Mouse (Mus musculus) MN1 (cell line): ENCODE measurements at regions not wholly inside any gene's neighbourhood (a gene's known extent, or its start where the extent isn't known, plus 50 kb on each side); places are given as distances from the start of the nearest gene placed in this dataset.

Source experiments
- DNase-seq: peaks from one replicate; pipeline ENCODE4 v3.0.0-alpha.2; 2016; ENCODE audit warnings: low spot score

DNA sequence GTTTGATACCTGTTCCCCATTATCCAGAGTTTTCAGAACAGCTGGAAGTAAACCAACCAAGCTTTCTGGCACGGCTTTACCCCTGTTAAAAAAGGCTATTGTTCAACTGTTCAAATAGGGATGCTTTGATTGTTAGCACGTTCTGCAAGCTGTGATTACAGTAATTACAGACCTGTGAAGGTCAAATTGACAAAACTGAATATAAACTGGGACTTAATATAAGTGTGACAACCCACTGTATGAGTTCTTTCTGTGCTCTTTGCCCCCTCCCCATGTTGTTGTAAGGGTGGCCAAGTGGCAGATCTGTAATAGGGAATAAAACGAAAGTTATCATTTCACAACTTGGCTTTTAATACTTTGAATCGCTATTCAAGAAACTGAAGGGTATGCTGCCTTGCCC, 105.0 kb upstream of the 4933415F23Rik start:
- DNase-seq = no peak

DNA sequence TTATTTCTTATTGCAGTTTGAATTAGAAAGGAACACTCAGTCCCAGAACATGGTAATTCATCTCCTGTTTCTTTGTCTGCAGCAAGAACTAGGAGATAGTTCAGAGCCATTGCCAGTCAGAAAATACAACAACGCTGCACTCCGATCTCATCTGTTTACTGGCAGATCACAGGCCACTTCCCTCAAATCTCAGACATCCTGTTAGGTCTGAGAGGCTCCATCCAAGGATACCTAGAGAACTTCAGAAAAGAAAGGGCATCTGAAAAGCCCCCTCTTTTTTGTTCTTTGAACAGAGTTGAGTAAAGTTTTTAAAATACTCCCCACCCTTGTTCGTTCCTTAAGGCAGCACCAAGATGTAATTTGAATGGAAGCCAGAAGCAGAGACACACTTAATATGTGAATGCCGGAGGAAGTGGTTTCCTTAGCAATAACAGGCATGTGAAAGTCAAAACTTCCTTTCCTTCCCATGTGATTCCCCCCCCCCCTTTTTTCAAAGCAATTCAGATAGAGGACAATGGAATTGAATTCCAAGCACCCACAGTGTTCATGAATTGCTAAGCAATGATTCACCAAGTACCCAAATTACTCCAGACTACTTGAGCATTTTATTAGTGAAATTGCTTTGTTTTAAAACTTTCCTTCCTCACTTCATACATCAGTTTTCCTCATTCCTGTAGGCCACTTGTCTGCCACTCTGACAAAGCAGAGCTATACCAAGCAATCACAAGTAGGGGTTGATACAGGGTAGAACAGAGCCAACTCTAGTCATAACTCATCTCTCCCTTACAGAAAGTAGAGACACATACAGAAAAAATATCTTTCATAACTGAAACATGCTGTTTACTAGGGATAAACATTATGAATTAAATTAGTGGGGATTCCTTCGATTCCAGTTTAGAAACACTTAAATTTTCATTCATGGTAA, 100.7 kb upstream of the 4933415F23Rik start:
- DNase-seq = no peak

DNA sequence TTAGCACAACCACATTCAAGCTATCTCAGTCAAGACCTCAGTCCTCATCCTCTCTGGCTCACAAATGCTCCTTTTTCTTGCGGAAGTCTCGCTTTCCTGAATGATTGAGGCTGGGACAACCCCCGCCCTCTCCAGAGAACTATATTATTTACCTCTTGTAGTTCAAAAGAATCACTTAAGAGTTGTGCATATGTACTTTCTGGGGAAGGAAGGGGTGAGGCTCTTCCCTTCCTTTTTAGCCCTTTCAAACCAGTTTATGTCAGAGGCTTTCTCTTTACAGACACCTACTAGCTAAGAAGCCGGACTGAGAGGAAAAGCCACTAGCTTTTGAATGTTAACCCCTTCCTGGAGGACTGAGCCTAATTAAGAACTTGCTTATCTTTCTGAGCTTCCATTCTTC, 98.4 kb upstream of the 4933415F23Rik start:
- no peak for DNase-seq

DNA sequence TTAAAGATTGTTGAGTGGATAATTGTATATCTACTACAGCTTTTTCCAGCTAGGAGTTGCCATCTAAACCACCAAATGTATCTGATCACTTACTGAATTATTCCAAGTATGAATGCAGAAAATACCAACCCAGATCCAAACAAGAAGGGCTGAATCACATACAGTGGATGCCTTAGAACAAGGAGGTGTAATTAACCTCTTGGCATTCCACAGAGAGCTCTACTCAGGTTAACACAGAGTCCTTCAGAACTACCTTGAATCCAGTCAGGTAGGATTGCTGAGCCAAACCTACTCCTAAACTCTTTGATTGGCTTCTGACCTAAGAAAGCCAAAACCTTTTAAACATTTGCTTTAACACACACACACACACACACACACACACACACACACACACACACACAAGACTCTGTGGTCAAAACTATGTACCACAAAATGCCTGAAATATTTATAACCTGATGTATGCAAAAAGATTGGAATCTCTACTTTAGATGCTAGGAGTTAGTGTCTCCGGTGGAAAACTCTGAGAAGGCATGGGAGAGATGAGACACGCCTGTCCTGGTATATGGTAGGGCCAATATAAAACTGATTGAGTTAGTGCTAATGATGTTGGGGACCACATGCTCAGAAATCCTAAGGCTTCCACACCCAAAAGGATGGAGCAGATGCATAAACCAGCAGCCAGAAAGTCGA, 88.4 kb upstream of the 4933415F23Rik start:
- DNase-seq = no peak

DNA sequence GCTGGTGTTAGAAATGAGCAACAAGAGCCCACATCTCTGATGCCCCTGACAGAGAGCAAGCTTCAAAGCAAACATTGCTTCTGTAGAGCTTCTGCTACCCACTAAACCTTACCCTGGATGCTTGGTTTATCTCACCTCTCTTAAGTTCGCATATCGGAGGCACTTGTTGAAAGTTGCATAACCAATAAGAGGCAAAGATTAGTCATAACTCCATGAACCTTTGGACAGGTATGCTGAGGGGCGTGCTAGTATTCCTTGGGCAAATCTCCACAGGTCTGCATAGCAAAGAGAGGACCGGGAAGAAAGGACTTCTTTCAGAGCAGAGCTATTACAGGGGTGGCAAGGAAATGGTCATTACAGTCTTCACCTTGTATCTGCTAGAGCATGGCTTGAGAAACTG, 87.7 kb upstream of the 4933415F23Rik start:
- DNase-seq = no peak

GRCm38 (mm10) chr1:23188216-23188615, 86.2 kb upstream of the 4933415F23Rik start:
- DNase-seq = no peak

DNA sequence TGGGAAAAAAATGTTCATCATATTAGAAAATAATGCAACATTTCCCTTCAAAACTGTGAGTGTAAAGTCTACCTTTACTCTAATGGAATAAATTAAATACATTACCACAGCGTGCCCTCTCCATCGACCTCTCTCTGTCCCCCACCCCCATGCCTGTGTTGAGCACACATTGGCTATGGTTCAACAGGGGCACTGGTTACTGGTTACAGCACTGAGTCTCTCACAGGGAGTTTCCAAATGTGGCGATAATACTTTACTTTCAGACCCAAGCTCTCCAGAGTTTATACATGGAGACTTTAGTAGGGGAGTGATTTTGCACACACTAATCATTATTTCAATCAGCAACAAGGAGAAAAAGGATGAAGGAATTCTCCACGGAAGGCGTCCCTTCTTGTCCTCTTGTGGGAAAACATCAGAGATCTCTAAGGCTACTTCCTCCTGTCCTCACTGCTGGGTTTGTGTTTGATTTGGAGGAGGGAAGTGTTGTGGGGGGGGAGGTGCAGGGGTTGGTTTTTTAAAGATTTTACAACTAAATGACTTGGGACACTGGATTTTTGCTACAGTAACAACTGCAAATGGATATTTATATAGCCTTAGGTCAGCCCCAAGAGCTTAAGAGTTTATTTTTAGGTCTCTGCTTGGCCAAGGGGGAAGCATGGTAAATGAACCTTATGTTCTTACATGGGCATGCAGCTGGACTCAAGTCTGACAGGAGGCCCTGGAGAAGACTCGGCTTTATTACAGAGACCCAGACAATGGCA, 85.6 kb upstream of the 4933415F23Rik start:
- DNase-seq = no peak

DNA sequence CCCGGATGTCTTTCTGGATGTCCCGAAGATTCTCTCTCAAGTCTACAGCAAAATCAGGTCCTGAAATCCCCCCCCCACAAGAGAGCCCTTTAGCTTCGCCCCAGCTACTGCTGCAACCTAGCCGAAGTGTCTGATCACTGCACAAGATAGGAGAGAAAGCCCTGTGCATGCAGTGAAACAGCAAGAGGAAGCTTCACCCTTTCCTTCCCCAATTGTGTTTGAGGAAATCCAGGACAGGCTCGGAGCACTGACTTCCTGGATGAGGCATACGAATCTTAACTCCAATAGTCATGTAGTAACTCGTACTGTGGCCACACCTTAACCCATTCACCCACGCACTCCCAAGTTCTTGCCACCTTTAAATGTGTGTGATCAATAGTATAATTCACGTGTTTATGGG, 82.7 kb upstream of the 4933415F23Rik start:
- DNase-seq = no peak

GRCm38 (mm10) chr1:23182541-23182940, 80.5 kb upstream of the 4933415F23Rik start:
- DNase-seq = no peak

GRCm38 (mm10) chr1:23178335-23178974, 76.4 kb upstream of the 4933415F23Rik start:
- peak; percentile 51 for DNase-seq

DNA sequence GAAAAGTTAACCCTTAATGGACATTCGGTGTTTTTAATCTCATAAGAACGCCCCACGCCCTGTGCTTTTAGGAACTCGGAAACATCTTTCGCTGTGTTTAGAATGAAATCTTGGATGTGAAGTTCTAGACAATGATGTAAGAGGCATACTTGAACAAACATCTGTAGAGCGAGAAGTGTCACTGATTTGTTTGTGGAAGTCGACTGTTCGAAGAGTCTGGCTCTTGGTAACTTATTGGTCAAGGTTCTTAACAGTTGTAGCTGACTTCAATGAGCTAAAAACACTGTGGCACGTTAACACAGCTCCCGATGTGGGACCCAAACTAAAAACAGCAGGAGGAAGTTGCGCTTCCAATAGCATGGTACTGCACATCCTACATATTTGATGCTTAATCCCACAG, 72.0 kb upstream of the 4933415F23Rik start:
- no peak for DNase-seq

DNA sequence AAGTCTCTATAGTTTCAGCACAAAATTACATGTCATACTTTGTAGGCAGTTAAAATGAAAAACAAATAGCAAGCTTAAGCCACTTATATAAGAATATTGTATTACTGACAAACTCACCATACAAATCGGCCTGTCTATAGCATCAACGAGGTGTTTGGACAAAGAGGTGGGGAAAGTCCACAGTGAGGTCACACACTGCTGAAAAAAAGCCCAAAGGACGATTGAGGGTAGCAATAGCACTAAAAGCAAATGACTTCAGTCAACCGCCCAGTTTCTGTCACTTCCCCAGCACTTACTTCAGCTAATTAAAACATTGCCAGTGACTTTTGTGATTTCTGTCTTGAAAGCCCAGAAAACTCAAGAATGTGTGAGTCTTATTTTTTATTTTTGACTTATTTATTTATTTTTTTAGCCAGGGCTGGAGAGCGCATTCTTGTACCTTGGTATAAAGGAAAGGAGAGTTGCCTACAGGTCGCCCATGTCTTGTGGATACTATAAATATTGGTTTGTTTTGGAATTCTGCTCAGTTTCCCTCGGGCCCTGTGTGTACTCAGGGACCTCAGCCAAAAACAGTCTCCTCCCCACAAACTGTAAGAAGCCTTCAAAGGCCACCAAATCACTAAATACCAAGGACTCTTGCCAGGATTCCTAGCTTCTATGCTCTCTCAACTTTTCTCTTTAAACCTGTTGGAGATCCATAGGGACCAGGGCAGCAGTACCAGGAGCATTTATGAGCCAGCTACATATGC, 71.2 kb upstream of the 4933415F23Rik start:
- no peak for DNase-seq

GRCm38 (mm10) chr1:23171336-23171735, 69.3 kb upstream of the 4933415F23Rik start:
- no peak for DNase-seq

DNA sequence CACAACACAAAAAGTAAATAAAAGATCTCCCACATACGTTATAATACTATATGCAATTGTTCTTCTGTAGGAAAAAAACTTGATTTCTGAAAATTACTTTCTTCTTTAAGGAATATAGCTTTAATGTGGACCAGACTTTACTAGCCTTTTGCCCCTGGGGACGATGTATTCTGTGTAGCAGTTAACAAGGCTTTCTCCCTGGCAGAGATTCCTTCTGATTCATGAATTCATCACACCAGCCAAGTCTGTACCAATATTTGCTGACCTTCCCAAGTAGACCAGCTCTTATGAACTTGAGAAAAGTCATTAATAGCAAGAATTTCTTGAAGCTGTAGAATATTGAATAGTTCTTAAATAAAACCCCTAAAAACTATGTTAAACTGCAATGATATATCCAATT, 68.7 kb upstream of the 4933415F23Rik start:
- no peak for DNase-seq

DNA sequence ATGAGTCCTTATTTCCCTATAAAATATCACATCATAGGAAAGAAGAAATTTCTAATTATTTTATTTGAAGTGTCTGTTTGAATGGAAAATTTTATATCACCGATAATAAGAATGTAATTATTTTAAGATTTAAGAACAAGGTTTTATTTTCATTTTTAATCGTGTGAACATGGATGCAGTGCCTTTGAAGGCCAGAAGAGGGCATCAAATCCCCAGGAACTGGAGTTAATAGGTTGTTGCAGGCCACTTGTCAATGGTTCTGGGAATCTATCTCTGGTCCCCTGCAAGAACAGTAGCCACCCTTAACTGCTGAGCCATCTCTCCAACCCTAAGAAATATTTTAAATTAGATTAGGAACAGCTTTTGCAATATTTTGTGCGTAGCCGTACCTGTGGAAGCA, 66.5 kb upstream of the 4933415F23Rik start:
- no peak for DNase-seq

- DNase-seq = no peak
Measured at GRCm38 (mm10) chr1:23163371-23163935, 61.4 kb upstream of the 4933415F23Rik start.

- no peak for DNase-seq
Measured at GRCm38 (mm10) chr1:23162766-23163165, 60.7 kb upstream of the 4933415F23Rik start.
